Mouse (Mus musculus): ENCODE measurements around the gene Frmd4a.

The Frmd4a gene

GRCm38 (mm10) chr2:4486185-4486584 is 468.7 kb downstream of the Frmd4a start:
- peak in 1 of 2 experiments; percentile 26 for DNase-seq (ENCODE audit: low spot score in 2 of 2)

- DNase-seq (ENCODE audit: low spot score in 2 of 2) = peak; percentile 49 to 51
Measured at GRCm38 (mm10) chr2:4487280-4487679, 469.8 kb downstream of the Frmd4a start.

GRCm38 (mm10) chr2:4490845-4491244 is 473.3 kb downstream of the Frmd4a start:
- peak in 1 of 2 experiments; percentile 44 for DNase-seq (ENCODE audit: low spot score in 2 of 2)

GRCm38 (mm10) chr2:4492485-4493481 is 475.3 kb downstream of the Frmd4a start:
- DNase-seq (ENCODE audit: low spot score in 2 of 2) = peak; percentile 82 to 84

- DNase-seq (ENCODE audit: low spot score in 2 of 2) = no peak
Measured at GRCm38 (mm10) chr2:4494478-4494877, 477.0 kb downstream of the Frmd4a start.

GRCm38 (mm10) chr2:4499257-4499656 is 481.7 kb downstream of the Frmd4a start:
- DNase-seq (ENCODE audit: low spot score in 2 of 2) = peak in 1 of 2 experiments; percentile 74

- no peak for DNase-seq (ENCODE audit: low spot score in 2 of 2)
Measured at GRCm38 (mm10) chr2:4499916-4500315, 482.4 kb downstream of the Frmd4a start.

GRCm38 (mm10) chr2:4501257-4502027 is 483.9 kb downstream of the Frmd4a start:
- no peak for DNase-seq (ENCODE audit: low spot score in 2 of 2)

GRCm38 (mm10) chr2:4504413-4504812 is 486.9 kb downstream of the Frmd4a start:
- no peak for DNase-seq (ENCODE audit: low spot score in 2 of 2)

- DNase-seq (ENCODE audit: low spot score in 2 of 2) = no peak
Measured at GRCm38 (mm10) chr2:4505695-4506094, 488.2 kb downstream of the Frmd4a start.

GRCm38 (mm10) chr2:4506659-4507058 is 489.1 kb downstream of the Frmd4a start:
- DNase-seq (ENCODE audit: low spot score in 2 of 2) = no peak

- no peak for DNase-seq (ENCODE audit: low spot score in 2 of 2)
Measured at GRCm38 (mm10) chr2:4507887-4508615, 490.5 kb downstream of the Frmd4a start.

GRCm38 (mm10) chr2:4508959-4509615 is 491.6 kb downstream of the Frmd4a start:
- DNase-seq (ENCODE audit: low spot score in 2 of 2) = no peak

GRCm38 (mm10) chr2:4509739-4510138 is 492.2 kb downstream of the Frmd4a start:
- no peak for DNase-seq (ENCODE audit: low spot score in 2 of 2)

- no peak for DNase-seq (ENCODE audit: low spot score in 2 of 2)
Measured at GRCm38 (mm10) chr2:4510208-4511079, 492.9 kb downstream of the Frmd4a start.

- no peak for DNase-seq (ENCODE audit: low spot score in 2 of 2)
Measured at GRCm38 (mm10) chr2:4511080-4511386, 493.5 kb downstream of the Frmd4a start.

- DNase-seq (ENCODE audit: low spot score in 2 of 2) = no peak
Measured at GRCm38 (mm10) chr2:4512607-4513006, 495.1 kb downstream of the Frmd4a start.

- no peak for DNase-seq (ENCODE audit: low spot score in 2 of 2)
Measured at GRCm38 (mm10) chr2:4515910-4516309, 498.4 kb downstream of the Frmd4a start.

GRCm38 (mm10) chr2:4516819-4517552 is 499.5 kb downstream of the Frmd4a start:
- DNase-seq (ENCODE audit: low spot score in 2 of 2) = peak; percentile 72 to 75
